Mouse (Mus musculus) embryo, embryonic 9.5 days (tissue): Measurements from ENCODE around the gene Ldah.
A peak's percentile ranks its signal among the peaks of the same experiment; 100 is the strongest.
"Not testable (repeated sequence)": the region's sequence is repeated elsewhere in the genome, so short reads cannot be mapped to it uniquely, and the experiment has no call there.

Experiments used
- DNase-seq: peaks from one replicate; pipeline ENCODE4 v3.0.0-alpha.2; 2017; ENCODE audit errors: extremely low spot score

The Ldah gene

DNA sequence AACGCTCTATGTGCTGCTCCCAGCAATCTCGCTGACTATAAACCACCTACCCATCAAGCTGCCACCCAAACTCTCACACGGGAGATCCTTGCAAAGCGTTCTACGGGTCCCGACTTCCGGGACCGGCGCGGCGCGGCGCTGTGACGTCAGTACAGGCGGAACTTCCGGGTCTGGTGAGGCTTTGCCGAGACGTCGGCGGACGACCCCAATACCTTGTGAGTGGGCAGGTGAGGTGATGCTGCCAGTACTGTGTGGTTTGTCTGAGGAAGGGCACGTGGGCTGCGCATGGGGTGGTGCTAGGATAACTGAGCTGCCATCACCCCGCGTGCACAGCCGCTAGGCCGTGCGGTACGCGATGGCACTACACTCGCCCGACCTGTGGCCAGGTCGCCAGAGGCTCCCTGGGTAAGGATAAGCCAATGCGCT lies at the start of gene Ldah:
TSS of gene Ldah (plus strand) at position 130 of the 426 bp plus-strand sequence.
- DNase-seq, result peak; percentile 90

DNA sequence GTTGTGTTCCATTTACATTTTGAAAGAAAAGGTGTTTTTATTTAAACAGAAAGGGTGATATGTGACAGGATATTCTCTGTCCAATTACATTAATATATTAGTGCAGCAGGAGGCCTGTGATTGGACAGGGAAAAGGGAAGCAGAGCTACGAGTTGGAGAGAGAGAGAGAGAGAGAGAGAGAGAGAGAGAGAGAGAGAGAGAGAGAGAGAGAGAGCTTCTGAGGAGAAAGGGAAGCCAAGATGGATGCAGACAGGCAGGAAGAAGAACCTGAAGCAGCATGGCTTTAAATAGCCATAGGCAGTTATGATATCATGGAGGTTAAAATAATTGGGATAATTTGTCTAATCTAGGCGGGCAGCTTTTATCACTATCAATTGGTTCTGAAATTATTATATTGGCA lies 40.2 kb upstream of the Ldah start:
- DNase-seq, result no peak

DNA sequence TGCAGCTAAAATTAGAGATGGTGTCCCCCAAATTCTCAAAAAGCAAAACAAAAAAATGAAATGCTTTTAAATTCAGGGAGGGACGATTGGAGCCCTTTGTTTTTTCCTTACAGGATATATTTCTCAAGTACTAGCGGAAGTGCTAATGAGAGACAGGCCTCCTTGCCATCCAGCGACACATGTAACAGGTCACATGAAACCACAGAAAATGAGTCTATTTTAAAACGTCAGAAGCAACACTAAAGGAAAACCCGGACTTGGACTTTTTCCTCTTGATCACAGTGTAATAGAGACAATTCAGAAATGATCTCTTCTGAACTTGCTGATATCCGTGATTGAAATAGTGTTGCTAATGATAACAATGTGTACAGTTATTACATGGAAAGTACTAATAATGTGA lies 27.0 kb upstream of the Ldah start:
- no peak for DNase-seq

DNA sequence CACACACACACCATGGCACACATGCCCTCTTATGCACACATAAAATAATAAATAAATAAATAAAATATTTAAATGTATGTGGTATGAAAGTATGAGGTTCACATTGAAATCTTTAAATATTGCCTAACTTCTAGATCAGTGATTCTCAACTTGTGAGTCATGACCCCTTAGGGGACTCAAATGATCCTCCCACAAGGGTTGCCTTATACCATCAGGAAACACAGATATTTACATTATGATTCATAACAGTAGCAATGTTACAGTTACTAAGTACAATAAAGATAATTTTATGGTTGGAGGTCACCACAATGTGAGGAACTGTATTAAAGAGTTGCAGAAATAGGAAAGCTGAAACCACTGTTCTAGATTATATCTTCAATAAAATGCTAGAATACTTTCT lies 26.2 kb upstream of the Ldah start:
- DNase-seq, result no peak

DNA sequence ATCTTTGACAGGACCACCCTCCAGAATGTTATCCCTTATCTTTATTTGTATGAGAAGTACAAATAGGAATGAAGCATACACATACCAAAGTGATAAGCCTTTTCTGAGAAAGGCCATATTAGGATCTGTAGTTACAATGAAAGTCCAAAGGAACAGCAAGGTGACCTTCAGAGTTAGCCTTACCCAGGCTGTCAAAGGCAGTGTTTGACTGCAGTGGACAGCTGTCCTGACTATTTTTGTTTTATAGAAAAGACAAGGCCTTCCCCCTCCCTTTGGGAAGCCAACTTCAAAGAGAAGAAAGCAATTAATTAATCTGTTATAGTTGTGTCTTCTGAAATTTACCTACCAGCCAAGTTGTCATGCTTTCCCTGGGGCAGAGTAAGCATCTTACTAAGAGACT lies 23.4 kb upstream of the Ldah start:
- no peak for DNase-seq

DNA sequence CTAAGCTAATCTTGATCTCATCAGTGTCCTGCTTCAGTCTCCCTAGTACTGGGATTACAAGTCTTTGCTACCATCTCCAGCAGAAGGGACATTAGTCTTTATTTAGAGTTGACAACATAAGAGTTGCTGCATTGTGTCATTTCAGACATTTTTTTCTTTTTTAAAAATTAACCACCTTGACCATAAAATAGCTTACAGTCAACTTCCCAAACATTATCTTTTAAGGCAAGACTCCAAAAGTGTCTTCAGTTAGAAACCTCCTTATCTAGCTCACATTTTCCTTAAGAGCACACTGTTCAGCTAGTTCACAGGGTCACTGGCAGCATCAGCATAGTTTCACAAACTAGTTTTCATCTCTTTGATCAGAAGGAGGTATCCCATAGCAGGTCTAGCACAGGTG lies 19.7 kb upstream of the Ldah start:
- no peak for DNase-seq

DNA sequence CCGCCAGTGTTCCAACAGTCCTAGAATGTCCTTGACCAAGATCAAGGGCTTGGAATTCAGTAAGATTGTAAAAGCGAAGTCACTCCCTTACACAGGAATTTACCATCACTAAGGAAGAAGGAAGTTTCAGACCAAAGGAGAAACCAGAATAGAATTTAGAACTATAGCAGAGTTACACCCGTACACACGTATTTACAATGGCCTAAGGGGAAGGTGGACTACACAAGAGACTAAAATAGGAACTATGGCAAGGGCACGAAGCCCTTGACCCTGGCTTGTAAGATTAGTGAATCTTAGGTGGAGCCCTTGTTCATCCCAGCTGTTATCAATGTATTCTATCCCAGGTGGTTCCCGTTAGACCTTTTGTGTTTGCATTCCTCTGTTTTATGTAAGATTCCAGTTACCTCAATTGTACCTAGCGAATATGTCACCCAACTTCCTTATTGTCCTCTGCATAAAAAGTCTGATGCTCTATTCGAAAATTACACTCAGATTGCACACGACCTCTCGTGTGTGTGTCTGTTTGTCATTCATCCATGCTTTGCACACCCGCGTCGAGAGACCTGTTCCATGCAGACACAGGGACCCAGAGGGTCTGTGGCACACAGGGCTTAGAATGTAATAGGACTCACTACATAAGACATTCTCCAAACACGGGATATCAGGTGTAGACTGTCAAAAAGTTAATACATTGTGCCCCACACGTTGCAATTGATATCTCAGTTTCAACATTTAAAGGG lies 18.9 kb upstream of the Ldah start:
- not testable (repeated sequence) for DNase-seq

DNA sequence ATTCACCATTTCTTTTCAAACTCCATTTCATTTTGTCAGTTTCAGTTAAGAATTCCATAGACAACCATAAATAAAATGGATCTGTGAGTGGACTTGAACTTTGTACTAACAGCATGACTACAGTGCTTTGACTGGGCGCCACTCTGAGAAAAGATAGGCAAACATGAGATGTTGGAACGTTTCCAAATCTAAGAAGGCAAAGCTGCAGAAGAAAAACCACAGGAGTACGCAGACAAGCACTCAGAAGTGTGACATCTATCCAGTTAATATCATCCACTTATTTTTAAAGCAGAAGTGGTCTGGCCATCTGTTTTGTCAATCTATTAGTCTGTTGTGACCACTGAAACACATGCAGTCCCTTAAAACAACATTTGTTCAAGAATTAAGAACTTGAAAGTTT lies 18.2 kb upstream of the Ldah start:
- no peak for DNase-seq

DNA sequence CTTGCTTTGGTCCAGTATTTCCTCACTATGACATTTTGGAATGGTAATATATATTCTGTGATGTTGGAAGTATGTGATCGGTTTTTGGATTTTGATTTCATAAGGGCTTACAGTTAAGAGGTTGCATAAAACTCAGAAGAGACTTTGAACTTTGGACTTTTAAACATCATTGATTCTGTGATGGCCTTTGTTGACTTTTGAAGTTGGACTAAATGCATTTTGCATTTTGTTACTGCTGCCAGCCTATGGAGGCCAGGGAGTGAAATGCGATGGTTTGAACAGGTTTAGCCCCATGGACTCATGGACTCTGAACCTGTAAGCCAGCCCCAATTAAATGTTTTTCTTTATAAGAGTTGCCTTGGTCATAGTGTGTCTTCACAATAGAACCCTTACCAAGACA lies 2.2 kb upstream of the Ldah start:
- DNase-seq, result no peak

DNA sequence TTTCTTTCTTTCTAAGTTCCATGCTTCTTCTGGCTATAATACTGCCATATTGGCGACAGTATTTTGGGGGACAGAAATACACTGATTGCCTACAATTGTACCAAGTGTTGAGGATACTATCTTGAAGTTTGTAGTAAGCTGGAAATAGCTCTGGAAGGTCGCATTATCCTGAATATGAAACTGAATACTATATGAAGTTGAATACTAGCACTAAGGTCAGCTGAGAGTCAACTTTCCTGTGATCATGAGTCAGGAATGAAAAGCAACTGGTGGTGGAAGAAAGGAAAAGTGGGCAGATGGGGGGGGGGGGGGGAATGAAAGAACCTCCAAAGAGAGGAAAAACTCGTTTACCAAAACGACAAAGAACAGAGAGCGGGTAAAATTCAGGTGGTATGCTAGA lies 329 bp upstream of the Ldah start:
- no peak for DNase-seq

DNA sequence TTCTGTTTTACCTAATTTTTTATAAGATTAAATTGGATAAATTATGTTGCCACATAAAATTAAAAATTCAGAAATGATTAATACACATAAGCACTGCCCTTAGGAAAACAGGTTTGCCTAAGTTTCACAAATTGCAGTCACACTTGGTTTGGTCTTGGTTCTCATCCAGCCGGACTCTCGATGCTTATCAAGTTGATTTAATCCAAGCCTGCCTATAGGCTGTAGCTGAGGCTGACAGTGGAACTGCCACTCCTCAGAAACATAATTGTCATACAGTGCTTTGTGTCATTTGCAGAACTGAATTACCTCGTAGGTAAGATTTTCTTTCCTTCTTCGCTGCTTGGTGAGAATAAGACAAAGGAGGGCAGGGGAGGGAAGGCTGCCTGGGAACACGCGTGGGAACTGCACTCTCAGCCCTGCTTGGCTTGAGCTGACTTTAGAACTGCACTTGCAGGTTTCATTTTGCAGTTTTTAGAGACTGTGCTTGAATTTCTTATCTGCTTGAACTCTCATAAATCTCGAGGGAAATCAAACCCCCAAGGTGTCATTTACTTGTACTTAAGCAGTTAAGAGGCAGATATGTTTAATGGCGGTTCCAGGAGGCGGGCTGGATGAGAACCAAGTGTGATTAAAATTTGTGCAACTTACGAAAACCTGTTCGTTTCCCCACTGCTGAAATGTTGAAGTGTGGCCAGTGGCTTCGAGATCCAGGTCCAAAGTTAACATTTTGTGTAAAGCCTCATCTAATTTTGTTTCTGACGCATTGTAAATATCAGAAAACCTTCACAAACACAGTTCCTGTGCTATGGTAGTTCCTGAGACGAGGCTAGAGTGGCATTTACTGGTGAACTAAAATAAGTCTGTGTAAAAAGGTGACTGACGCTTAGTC lies 8.7 kb downstream of the Ldah start:
- no peak for DNase-seq

DNA sequence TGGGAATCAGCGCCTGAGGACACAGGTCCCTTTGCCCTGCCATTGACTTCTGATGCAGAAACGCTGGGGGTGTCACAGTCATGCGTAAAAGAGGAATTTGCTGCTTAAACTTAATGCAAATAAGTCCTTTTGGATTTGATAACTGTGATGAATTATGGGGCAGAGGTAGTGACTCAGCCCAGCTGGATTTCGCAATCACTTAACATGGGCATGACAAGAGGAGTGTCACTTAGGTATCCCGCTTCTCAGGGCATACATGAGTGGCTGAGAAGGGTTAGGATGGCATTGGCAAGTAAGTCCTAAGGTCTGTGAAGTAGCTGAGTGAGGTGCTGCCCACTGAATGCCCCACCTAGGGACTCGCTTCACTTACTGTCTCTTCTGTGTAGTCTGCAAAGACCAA lies 15.1 kb downstream of the Ldah start:
- DNase-seq, result no peak

DNA sequence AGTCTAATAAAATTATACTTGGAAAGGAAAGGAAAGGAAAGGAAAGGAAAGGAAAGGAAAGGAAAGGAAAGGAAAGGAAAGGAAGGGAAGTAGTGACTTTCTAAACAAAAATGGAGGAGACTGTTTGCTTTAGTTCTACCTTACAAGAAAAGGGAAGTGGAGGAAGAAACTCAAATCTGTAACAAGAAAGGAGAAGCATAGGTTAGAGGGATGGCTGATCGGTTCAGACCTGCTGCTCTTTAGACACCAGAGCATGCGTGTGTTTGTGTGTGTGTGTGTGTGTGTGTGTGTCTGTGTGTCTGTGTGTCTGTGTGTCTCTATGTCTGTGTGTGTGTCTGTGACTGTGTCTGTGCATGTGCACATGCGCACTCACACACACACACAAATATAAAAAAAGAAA lies 23.2 kb downstream of the Ldah start:
- no peak for DNase-seq

DNA sequence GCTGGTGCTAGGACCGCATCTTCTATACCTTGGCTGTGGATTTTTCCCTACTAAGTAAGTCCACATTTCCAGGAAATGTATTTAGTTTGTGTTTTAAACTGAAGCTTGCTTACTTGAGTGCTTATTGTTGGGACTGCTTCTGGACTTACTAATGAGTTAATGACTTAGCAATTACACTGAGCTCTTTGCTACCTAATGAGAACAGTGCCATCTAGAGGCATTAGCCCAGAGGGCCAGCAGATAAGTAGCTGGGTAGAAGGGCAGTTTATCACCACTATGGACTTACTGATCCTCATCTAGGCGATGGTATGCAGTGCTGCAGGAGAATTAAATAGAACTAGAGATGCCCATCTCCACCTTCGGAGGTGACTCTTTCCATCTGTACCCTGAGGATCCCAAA lies 24.8 kb downstream of the Ldah start:
- no peak for DNase-seq

DNA sequence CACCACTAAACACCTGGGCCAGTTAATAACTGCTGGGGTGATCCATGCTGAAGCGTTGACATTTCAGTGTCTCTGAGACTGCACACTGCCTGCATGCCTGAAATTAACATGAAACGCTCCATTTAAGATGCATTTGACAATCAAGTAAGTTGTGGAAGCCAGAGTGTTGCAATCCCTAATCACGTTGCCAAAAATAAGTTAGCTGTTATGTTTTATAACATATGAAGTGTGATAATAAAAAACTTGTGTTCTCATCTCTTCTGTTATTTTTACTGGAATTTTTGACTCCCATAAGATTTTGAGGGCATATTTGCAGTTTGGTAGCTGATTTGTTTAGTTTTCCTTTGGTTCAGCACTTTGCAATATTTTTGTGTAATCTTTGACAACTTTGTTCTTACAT lies 34.3 kb downstream of the Ldah start:
- DNase-seq, result no peak

DNA sequence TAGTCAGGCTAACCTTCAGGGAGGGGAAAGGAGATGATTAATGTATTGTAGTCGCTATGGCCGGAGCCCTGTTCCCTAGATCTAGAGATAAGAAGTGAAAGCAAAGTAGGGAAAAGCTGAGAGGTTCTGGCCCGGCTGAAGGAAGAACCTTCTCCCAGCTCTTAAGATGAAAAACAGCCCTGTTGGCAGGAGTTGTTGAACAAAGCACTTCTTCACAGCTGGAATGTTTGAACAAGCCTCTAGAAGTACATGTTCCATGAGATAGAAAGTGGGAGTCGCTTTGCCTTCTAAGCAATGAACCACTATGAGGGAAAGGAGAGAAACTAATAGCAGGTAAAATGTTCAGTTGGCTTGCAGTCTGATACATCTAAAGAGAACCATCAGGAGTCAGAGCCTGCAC lies 36.8 kb downstream of the Ldah start:
- DNase-seq, result no peak

DNA sequence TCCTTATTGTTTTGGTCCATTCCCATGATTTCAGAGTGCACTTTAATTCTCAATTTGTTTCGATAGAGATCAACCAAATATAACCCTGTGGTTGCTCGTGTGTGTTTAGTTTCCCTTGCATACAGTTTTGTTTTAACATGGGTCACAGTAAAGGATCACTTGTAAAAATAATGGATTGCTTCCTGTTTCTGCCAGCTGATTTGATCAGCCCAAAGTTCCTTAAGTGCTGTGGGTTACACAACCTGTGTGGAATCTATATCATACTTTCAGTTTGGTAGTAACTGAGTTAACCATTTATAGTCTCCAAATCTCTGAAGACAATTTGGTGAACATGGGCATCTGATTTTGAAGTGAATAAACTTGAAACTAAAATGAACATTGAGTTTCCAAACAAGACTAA lies 52.4 kb downstream of the Ldah start:
- DNase-seq, result no peak

DNA sequence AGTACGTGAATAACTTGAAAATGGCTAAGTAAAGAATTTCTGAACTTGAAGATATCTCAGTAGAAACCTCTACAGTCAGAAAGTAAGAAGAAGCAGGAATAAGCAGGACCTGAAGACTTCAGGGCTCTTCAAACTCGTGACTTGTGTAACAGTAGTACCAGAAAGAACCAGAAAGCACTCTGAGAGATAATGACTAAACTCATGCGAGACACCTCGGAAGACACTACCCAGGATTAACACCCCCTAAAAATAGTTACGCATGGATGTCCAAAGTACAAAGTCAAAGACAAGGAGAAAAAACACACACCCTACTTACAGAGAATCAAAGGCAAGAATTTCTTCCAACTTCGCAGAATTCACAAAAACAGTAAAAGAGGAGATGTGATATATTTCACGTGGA lies 58.4 kb downstream of the Ldah start:
- DNase-seq, result no peak

DNA sequence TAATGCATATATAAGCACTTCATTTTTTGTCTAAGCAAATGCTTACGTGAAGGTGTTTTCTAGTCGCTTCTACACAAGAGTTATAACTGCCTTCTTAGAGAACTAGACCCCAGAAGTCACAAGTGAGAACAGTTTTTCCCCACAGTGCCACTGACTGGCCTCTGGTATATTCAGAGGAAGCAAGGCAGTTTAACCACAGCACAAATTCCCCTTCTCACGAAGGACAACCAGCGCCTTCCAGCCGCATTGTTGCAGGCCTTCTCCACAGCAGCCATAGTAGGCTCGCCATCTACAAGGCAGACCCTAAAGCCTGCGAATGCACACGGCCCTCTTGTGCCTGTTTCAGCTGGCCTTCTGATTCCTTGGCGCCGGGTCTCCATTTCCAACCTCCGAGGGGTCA lies 61.7 kb downstream of the Ldah start:
- no peak for DNase-seq

DNA sequence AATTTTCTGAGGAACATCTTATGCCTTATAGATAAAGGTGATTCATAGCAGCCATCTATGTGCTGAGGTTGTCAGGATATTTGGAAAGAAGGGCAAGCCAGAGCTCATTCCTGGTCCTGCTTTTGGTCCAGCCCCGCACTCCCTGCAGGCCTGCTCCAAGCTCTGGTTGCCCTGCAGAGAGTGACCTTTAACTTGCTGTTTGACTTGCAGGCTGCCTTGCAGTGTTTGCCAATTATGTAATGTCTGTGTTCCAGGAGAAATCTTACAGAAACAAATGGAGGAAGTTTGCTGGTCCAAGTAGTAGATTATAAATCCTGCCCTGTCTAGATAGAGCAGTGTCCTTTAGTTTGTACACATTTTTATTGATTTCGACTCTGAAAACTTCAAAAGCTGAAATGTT lies 63.5 kb downstream of the Ldah start:
- no peak for DNase-seq

DNA sequence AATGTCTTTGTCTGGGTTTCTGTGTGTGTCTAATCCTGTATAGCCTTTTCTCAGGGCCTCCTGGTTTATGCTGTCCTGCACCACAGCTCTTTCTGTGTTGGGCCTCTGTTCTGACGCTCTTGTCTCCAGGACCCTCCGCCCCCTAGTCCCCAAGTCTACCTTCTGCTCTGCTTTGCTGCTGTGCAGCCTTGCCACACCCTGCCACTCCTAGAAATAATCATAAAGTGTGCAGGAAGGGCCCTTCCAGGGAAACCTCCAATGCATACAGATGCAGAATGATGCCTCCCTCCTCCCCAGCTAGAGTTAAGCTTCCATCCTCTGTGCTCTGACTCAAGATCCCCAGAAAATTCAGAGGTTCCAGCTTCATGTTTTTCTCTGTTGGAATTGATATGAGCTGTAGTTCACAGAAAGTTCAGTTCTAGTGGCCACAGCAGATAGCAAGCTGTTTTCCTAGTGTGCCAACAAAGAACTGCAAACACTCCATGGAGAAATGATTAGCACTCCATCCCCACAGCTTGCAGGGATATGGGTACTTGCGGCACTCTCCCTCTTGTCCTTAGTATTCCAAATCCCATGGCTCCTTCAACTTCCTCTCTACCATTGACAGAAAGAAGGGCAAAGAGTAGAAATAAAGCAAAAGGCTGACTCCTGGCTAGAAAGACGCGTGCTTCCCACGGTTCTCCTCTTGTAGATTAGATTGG lies 65.7 kb downstream of the Ldah start:
- DNase-seq, result no peak

DNA sequence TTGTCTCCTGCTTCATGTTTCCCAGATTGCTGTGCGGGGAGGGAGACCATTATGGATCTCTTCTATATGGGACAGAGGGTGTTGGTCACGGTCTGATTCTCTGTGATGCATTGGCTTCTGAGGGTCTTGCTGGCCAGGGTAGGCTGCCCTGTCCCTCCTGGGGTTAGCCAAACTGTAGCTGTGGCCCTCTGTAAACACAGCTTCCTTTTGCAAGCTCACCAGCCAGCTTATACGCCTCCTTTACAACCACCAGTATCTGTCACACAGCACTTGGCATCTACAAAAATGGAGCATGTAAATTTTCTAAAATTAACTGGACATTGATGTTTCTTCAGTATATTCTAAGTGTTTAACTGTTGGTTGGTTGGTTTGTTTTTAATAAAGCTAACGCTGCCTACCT lies 67.5 kb downstream of the Ldah start:
- DNase-seq, result no peak
